Mouse (Mus musculus): ENCODE data around the gene Hspbp1. TPM values are rescaled to one million over a fixed set of nuclear protein-coding genes. Genes with fewer than 3 reads are reported as not detected.

Hspbp1 gene
- polyA plus RNA-seq, 1 experiment = 51.8 TPM

- Histone ChIP-seq H3K9me3 (replicated peaks; ENCODE audit: control insufficient read depth, insufficient read depth, low read length, poor library complexity, severe bottlenecking) (no peaks in the 10 kb centered on the region), H3K9ac (ENCODE audit: low read depth, poor library complexity, severe bottlenecking) (no peak overlapping the region), H3K36me3 (ENCODE audit: control insufficient read depth, insufficient read depth, low read length, poor library complexity, severe bottlenecking) (peaks cover under 1% of the 10 kb centered on the region; the same call in 1 of the 2 replicates), H3K4me3 (ENCODE audit: low read depth, low read length) (no peak overlapping the region), H3K27ac (ENCODE audit: insufficient read depth, low read length) (no peak overlapping the region), H3K27me3 (ENCODE audit: control insufficient read depth, insufficient read depth, low read length, poor library complexity, severe bottlenecking) (no peaks in the 10 kb centered on the region), H3K4me1 (ENCODE audit: control insufficient read depth, insufficient read depth, low read length) (no peaks in the 10 kb centered on the region)
- TF ChIP-seq CTCF (IDR thresholded peaks at IDR 0.05; ENCODE audit: low read depth, low read length) (no peak), POLR2A (IDR thresholded peaks at IDR 0.05; ENCODE audit: insufficient read depth, low read length) (no peak), EP300 (IDR thresholded peaks at IDR 0.05; ENCODE audit: insufficient read depth, low read depth, low read length) (no peak)
Measured at GRCm38 (mm10) chr7:4719276-4719675, 34.4 kb upstream of the Hspbp1 start.

DNA sequence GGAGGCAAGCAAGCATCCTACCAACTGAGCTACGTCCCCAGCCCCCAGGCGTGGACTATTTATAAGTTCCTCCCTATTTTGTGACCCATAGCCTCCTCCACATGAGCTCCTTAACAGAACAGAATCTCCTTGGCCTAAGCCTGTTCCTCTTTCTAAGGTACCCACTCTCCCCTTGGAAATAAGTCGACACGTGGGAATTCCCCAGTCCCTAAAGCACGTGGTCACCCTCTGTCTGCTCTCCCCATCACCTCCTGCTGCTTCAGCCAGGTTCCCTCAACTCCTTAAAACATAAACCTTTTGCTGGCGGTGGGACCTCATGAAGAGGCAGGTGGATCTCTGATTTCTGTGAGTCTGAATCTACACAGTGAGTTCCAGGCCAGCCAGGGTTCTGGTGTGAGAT lies 32.1 kb upstream of the Hspbp1 start:
- Histone ChIP-seq H3K36me3 (ENCODE audit: control insufficient read depth, insufficient read depth, low read length, poor library complexity, severe bottlenecking) (peaks cover 3% of the 10 kb centered on the region; the same call in 1 of the 2 replicates), H3K27me3 (ENCODE audit: control insufficient read depth, insufficient read depth, low read length, poor library complexity, severe bottlenecking) (no peaks in the 10 kb centered on the region), H3K4me1 (ENCODE audit: control insufficient read depth, insufficient read depth, low read length) (no peaks in the 10 kb centered on the region), H3K9ac (ENCODE audit: low read depth, poor library complexity, severe bottlenecking) (no peak overlapping the region), H3K27ac (ENCODE audit: insufficient read depth, low read length) (no peak overlapping the region), H3K4me3 (ENCODE audit: low read depth, low read length) (no peak overlapping the region), H3K9me3 (replicated peaks; ENCODE audit: control insufficient read depth, insufficient read depth, low read length, poor library complexity, severe bottlenecking) (no peaks in the 10 kb centered on the region)
- TF ChIP-seq POLR2A (IDR thresholded peaks at IDR 0.05; ENCODE audit: insufficient read depth, low read length) = no peak
- no peak for TF ChIP-seq EP300 (IDR thresholded peaks at IDR 0.05; ENCODE audit: insufficient read depth, low read depth, low read length)
- no peak for TF ChIP-seq CTCF (IDR thresholded peaks at IDR 0.05; ENCODE audit: low read depth, low read length)

DNA sequence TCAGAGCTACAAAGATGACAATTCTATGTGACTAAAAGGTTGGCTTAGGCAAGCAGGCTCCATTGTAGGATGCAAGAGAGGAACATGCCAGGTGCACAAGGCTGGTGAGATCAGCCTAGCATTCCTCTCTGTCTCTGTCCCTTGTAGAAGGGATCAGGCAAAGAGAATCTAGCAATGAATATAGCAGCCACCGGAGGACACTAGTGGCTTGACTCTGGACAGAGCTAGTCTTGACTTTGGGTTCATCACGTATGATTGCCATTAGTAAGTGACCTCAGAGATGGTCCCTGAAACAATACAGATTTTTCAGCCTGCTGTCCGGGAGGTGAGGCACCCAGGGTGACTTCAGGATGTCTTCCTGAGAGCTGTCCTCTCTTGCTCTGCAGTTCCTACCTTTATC lies 27.7 kb upstream of the Hspbp1 start:
- peaks cover 14% of the 10 kb centered on the region for H3K36me3 ChIP-seq (ENCODE audit: control insufficient read depth, insufficient read depth, low read length, poor library complexity, severe bottlenecking)

DNA sequence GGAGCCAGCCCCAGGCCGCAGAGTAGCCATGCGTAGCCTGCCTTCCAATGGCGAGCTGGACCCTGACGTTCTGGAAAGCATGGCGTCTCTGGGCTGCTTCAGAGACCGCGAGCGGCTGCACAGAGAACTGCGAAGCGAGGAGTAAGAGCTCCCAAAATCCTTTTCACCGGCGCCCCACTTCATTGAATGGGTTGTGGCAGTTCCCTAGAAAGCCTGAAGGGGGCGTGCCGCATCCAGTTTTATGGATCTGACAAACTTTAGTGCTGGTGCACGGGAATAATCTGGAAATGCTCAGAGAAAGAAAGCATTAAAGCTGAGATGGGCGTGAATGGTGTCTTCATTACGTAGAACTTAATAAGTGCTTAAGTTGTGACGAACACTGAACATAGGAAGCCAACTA lies 20.2 kb upstream of the Hspbp1 start:
- H3K9ac ChIP-seq (ENCODE audit: low read depth, poor library complexity, severe bottlenecking) = peak overlapping the region; percentile 82
- no peak for TF ChIP-seq EP300 (IDR thresholded peaks at IDR 0.05; ENCODE audit: insufficient read depth, low read depth, low read length)
- TF ChIP-seq CTCF (IDR thresholded peaks at IDR 0.05; ENCODE audit: low read depth, low read length) = peak; percentile 46
- no peak for TF ChIP-seq POLR2A (IDR thresholded peaks at IDR 0.05; ENCODE audit: insufficient read depth, low read length)
- H3K9me3 ChIP-seq (replicated peaks; ENCODE audit: control insufficient read depth, insufficient read depth, low read length, poor library complexity, severe bottlenecking) = no peaks in the 10 kb centered on the region
- H3K4me1 ChIP-seq (ENCODE audit: control insufficient read depth, insufficient read depth, low read length) = peaks cover 2% of the 10 kb centered on the region
- H3K27ac ChIP-seq (ENCODE audit: insufficient read depth, low read length) = peak overlapping the region; percentile 38
- H3K27me3 ChIP-seq (ENCODE audit: control insufficient read depth, insufficient read depth, low read length, poor library complexity, severe bottlenecking) = no peaks in the 10 kb centered on the region
- peak overlapping the region; percentile 81 for H3K4me3 ChIP-seq (ENCODE audit: low read depth, low read length)
- peaks cover 5% of the 10 kb centered on the region for H3K36me3 ChIP-seq (ENCODE audit: control insufficient read depth, insufficient read depth, low read length, poor library complexity, severe bottlenecking)

More for the DNA sequence above, 27.7 kb upstream of the Hspbp1 start:
- Histone ChIP-seq H3K27me3 (ENCODE audit: control insufficient read depth, insufficient read depth, low read length, poor library complexity, severe bottlenecking) (no peaks in the 10 kb centered on the region), H3K4me3 (ENCODE audit: low read depth, low read length) (no peak overlapping the region), H3K4me1 (ENCODE audit: control insufficient read depth, insufficient read depth, low read length) (no peaks in the 10 kb centered on the region), H3K27ac (ENCODE audit: insufficient read depth, low read length) (no peak overlapping the region), H3K9me3 (replicated peaks; ENCODE audit: control insufficient read depth, insufficient read depth, low read length, poor library complexity, severe bottlenecking) (no peaks in the 10 kb centered on the region), H3K9ac (ENCODE audit: low read depth, poor library complexity, severe bottlenecking) (no peak overlapping the region)
- TF ChIP-seq EP300 (IDR thresholded peaks at IDR 0.05; ENCODE audit: insufficient read depth, low read depth, low read length) (no peak), CTCF (IDR thresholded peaks at IDR 0.05; ENCODE audit: low read depth, low read length) (no peak), POLR2A (IDR thresholded peaks at IDR 0.05; ENCODE audit: insufficient read depth, low read length) (no peak)

GRCm38 (mm10) chr7:4703195-4703594 lies 18.3 kb upstream of the Hspbp1 start:
- no peaks in the 10 kb centered on the region for H3K27me3 ChIP-seq (ENCODE audit: control insufficient read depth, insufficient read depth, low read length, poor library complexity, severe bottlenecking)
- no peaks in the 10 kb centered on the region; the same call in 1 of the 2 replicates for H3K36me3 ChIP-seq (ENCODE audit: control insufficient read depth, insufficient read depth, low read length, poor library complexity, severe bottlenecking)
- H3K9ac ChIP-seq (ENCODE audit: low read depth, poor library complexity, severe bottlenecking) = no peak overlapping the region

GRCm38 (mm10) chr7:4702334-4702733 lies 17.5 kb upstream of the Hspbp1 start:
- H3K9me3 ChIP-seq (replicated peaks; ENCODE audit: control insufficient read depth, insufficient read depth, low read length, poor library complexity, severe bottlenecking) = no peaks in the 10 kb centered on the region
- peaks cover 2% of the 10 kb centered on the region for H3K4me1 ChIP-seq (ENCODE audit: control insufficient read depth, insufficient read depth, low read length)
- peak overlapping the region; percentile 74 for H3K27ac ChIP-seq (ENCODE audit: insufficient read depth, low read length)
- H3K4me3 ChIP-seq (ENCODE audit: low read depth, low read length) = no peak overlapping the region
- H3K36me3 ChIP-seq (ENCODE audit: control insufficient read depth, insufficient read depth, low read length, poor library complexity, severe bottlenecking) = no peaks in the 10 kb centered on the region
- TF ChIP-seq POLR2A (IDR thresholded peaks at IDR 0.05; ENCODE audit: insufficient read depth, low read length) = no peak
- TF ChIP-seq EP300 (IDR thresholded peaks at IDR 0.05; ENCODE audit: insufficient read depth, low read depth, low read length) = peak; percentile 80
- H3K27me3 ChIP-seq (ENCODE audit: control insufficient read depth, insufficient read depth, low read length, poor library complexity, severe bottlenecking) = no peaks in the 10 kb centered on the region
- no peak overlapping the region for H3K9ac ChIP-seq (ENCODE audit: low read depth, poor library complexity, severe bottlenecking)

More at GRCm38 (mm10) chr7:4703195-4703594, 18.3 kb upstream of the Hspbp1 start:
- TF ChIP-seq POLR2A (IDR thresholded peaks at IDR 0.05; ENCODE audit: insufficient read depth, low read length) = no peak
- no peak for TF ChIP-seq CTCF (IDR thresholded peaks at IDR 0.05; ENCODE audit: low read depth, low read length)
- no peak for TF ChIP-seq EP300 (IDR thresholded peaks at IDR 0.05; ENCODE audit: insufficient read depth, low read depth, low read length)
- Histone ChIP-seq H3K4me3 (ENCODE audit: low read depth, low read length) (no peak overlapping the region), H3K27ac (ENCODE audit: insufficient read depth, low read length) (peak overlapping the region; percentile 74), H3K9me3 (replicated peaks; ENCODE audit: control insufficient read depth, insufficient read depth, low read length, poor library complexity, severe bottlenecking) (no peaks in the 10 kb centered on the region), H3K4me1 (ENCODE audit: control insufficient read depth, insufficient read depth, low read length) (peaks cover 2% of the 10 kb centered on the region)

Measured in ES-Bruce4 (cell line).